Mouse (Mus musculus) limb, embryonic 10.5 days (tissue): Measurements from ENCODE around the gene Gm10053. TPM values are rescaled to one million over a fixed set of nuclear protein-coding genes. Genes with fewer than 3 reads are reported as not detected.

Source experiments
- DNase-seq: peaks from one replicate; pipeline ENCODE4 v3.0.0-alpha.2; 2017; ENCODE audit warnings: low spot score
- H3K27ac ChIP-seq: fragments of 300-500 bp; sonication (generic); 2 replicates; pipeline ENCODE4 v1.5.1; 2016; ENCODE audit warnings: mild to moderate bottlenecking
- H3K27me3 ChIP-seq: fragments of 300-500 bp; sonication (generic); 2 replicates; pipeline ENCODE4 v1.6.1; 2016; ENCODE audit warnings: low read depth, mild to moderate bottlenecking; ENCODE audit not compliant: poor library complexity, severe bottlenecking
- H3K36me3 ChIP-seq: fragments of 300-500 bp; sonication (generic); 2 replicates; pipeline ENCODE4 v1.6.1; 2016; ENCODE audit warnings: mild to moderate bottlenecking, moderate library complexity
- H3K4me1 ChIP-seq: fragments of 300-500 bp; sonication (generic); 2 replicates; pipeline ENCODE4 v1.6.1; 2016
- H3K4me3 ChIP-seq: fragments of 300-500 bp; sonication (generic); 2 replicates; pipeline ENCODE4 v1.5.1; 2016; ENCODE audit warnings: mild to moderate bottlenecking, moderate library complexity
- H3K9me3 ChIP-seq: fragments of 300-500 bp; sonication (generic); replicated peaks from 2 replicates; pipeline ENCODE4 v1.6.1; 2016; ENCODE audit warnings: mild to moderate bottlenecking
- whole genome bisulfite sequencing: fragments of 180-500 bp; shearing (Covaris S2); methylation state at CpG from one replicate; pipeline ENCODE4 v1.1.7; 2016; 5-methylcytosine and 5-hydroxymethylcytosine counted together
- polyA plus RNA-seq: library from polyadenylated mRNA; unstranded; fragments of >200 nt; fragmentation: Nextera tagmentation; extraction: Ambion mirVana; gene quantifications from 2 replicates; pipeline ENCODE4 v1.2.1, GENCODE M21; 2016

Gm10053 gene
- polyA plus RNA-seq, 1 experiment from 2014 or later, result 304 TPM

DNA sequence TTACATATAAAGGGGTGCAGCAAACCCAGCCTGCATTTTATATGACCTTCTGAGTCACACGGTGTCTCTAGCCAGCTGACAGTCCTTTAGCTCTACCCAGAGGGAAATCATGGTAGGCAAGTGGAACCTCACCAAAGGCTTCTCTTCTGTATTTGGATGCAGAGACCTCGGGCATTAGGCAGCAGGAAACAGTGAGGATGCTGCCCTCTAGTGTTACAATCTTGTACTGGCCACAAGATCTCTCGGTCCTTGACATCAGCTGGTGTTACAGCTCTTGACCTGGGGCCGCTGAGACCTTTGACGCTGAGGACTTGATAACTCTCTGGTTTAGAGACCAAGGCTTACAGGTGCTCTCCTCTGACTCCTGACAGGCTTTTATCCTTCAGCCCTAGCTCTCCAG is 10.0 kb downstream of the Gm10053 start:
- no peak overlapping the region for H3K4me3 ChIP-seq
- 16% methylated on average over 5 of the region's 5 CpGs for WGBS
- H3K27me3 ChIP-seq, result peaks cover 16% of the 10 kb centered on the region; the same call in 1 of the 2 replicates
- H3K4me1 ChIP-seq, result no peaks in the 10 kb centered on the region
- no peaks in the 10 kb centered on the region for H3K36me3 ChIP-seq
- H3K9me3 ChIP-seq, result no peaks in the 10 kb centered on the region
- no peak overlapping the region for H3K27ac ChIP-seq
- peak; percentile 62 for DNase-seq

DNA sequence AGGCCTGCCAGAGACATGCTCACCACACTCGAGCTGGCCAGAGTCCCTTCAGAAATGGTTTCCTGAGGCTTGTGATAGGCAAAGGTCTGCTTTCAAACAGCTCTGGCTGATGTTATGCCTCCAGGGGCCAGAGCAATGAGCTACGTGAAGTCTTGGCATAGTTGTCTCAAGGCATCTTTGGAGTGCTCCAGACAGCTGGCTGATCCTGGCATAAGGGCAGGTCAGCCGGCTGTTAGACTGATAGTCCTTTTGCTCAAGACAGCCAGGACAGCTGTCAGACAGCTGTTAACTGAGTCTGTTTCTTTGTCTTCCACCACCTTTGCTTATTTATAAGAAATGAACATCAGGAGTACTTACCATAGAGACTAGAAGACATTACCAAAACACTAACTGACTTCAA is 11.4 kb downstream of the Gm10053 start:
- DNase-seq, result no peak
- Histone ChIP-seq H3K27me3 (peaks cover 20% of the 10 kb centered on the region; the same call in 1 of the 2 replicates), H3K4me1 (no peaks in the 10 kb centered on the region), H3K27ac (no peak overlapping the region), H3K9me3 (no peaks in the 10 kb centered on the region), H3K4me3 (no peak overlapping the region), H3K36me3 (no peaks in the 10 kb centered on the region)
- 84% methylated on average over 3 of the region's 3 CpGs for WGBS

DNA sequence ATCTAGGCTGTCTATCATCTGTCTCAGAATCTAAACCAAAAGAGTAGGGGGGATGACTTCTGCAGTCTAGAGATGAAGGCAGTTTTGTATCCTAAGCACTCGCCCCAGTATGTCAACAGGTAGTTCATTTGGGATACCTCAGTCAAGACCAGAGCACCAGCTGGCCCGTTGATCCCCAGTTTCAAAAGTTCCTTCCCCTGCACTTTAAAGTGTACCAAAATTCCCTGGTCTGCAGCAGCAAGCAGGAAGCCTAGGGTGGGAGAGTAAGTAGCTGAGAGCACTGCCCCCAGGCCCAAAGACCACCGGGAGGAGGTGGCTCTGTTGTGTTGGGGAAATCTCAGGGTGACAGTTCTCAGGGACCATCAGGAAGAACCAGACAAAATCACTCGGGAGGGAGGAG is 21.1 kb downstream of the Gm10053 start:
- H3K4me3 ChIP-seq, result no peak overlapping the region
- no peak overlapping the region for H3K27ac ChIP-seq
- H3K36me3 ChIP-seq, result no peaks in the 10 kb centered on the region
- 13% methylated on average over 4 of the region's 4 CpGs for WGBS
- peaks cover 79% of the 10 kb centered on the region for H3K27me3 ChIP-seq
- no peaks in the 10 kb centered on the region for H3K9me3 ChIP-seq
- H3K4me1 ChIP-seq, result peaks cover 31% of the 10 kb centered on the region
- DNase-seq, result no peak

DNA sequence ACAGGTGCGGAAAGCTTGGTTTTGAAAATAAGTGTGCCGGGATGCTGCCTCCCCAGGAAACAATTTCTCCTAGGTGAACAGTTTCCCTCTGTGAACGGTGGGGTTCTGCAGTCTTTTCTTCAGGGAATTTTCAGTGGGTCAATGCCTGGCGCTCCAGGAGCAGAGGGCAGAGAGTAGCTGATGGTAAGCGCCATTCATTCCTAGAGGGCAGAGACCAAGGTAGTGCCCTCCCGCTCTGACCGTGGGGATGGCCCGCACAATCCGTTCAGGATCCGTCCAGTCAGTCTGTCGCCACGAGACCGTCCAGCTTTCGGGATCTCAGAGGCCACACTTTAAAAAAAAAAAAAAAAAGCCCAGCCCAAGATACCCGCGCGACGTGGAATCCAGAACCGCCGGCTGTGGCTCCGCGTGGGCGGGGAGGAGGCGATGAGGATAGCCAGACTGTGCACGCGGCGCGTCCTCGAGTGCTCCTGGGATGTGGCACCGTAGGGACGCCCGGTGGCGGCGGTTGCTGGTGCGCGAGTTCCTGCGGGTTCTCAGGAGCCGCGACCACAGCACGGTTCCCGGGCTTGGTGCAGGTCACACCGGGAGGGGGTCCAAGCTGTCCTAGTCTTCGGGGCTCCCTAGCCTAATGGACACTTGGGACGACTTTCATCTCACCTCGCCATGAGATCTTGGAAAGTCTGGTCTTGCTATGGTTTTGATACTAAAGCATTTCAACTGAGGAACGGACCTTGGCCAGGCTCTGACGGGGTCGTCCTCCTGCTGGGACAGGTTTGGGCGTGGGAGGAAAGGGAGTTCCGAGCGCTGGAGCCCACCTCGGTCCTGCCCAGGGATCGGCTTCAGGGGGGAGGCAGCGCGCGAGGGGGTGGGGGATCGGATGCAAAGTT is 21.8 kb downstream of the Gm10053 start:
- Histone ChIP-seq H3K27ac (no peak overlapping the region), H3K4me3 (peak overlapping the region; percentile 36), H3K27me3 (peaks cover 79% of the 10 kb centered on the region), H3K9me3 (no peaks in the 10 kb centered on the region), H3K36me3 (no peaks in the 10 kb centered on the region), H3K4me1 (peaks cover 31% of the 10 kb centered on the region)
- peak; percentile 40 for DNase-seq
- 2% methylated on average over 57 of the region's 57 CpGs for WGBS

DNA sequence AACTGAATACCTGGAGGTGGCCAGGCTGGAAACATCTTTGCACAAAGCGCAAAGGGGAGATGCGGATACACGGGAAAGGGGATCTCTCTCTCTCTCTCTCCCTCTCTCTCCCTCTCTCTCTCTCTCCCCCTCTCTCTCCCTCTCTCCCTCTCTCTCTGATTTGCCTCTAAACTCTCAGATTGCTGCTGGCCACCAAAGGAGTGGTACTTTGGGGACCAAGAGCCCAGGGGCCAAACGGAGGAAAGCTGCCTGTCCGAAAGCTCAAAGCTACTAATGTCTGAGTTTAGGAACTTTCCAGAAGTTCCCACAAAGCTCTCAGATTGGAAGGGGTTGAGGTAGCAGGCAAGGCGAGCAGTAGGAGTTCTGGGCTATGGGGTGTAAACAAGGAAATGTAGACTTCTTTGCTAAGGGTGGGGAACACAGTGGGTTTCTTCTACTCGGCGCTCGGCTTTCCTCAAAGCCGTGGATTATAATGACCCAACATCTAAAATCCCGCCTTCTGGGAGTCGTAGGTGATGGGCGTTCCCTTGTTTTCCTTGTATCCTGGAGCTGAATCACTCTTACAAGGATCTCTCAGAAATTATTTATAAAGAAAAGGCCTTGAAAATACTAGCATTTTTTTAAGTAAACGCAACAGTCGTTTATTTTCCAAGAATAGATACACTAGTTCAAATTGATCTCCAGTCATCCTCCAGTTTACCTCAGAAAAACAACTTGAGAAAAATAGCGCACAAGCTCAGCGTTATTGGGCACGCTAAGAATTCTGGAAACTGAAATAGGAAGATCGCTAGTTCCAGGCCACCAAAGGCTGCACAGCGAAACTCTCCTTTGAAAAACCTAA is 22.6 kb downstream of the Gm10053 start:
- 1% methylated on average over 20 of the region's 20 CpGs for WGBS

DNA sequence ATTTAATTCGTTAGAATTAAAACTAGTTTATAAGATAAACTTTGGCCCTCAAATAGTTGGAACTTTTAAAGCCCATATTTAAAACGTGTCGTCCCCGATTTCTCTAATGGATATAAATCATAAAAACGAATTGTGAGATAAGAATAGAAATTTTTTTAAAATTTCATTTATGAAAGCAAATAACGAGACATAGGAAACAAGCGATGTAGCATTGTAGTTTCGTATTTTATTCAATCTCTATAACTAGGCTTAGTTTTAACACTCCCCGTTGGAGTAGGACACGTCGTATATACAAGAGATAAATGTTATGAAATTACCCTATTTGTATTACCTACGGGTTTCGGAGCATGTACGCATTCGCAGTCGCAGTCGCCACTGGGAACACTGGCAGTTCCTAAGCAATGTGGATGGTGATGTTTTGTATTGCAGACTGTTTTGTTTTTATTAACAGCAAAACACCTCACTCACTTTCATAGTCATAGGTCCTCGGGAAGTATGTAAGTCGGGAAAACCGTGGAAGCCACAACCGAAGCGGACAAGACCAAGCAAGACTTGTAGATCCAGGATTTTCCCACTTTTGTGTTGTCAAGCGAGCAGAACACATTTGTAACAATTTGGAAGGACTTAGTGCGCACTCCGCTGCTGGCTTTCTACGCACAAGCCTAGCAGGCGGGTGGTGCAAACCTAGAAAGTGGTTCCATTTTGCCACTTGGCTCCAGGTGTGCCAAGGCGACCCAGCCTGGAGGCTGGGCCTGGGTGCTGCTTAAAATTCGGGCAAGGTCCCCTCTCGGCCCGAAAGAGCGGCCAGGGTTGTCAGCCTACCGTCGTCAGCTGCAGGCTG is 23.5 kb downstream of the Gm10053 start:
- Histone ChIP-seq H3K36me3 (no peaks in the 10 kb centered on the region), H3K27ac (no peak overlapping the region), H3K4me3 (peak overlapping the region; percentile 53), H3K4me1 (peaks cover 31% of the 10 kb centered on the region), H3K9me3 (no peaks in the 10 kb centered on the region), H3K27me3 (peaks cover 90% of the 10 kb centered on the region)
- WGBS, result 4% methylated on average over 34 of the region's 34 CpGs
- DNase-seq, result no peak

More for the DNA sequence above, 22.6 kb downstream of the Gm10053 start:
- peak overlapping the region; percentile 36 for H3K4me3 ChIP-seq
- no peaks in the 10 kb centered on the region for H3K36me3 ChIP-seq
- H3K9me3 ChIP-seq, result no peaks in the 10 kb centered on the region
- DNase-seq, result peak; percentile 59
- H3K4me1 ChIP-seq, result peaks cover 31% of the 10 kb centered on the region
- peaks cover 81% of the 10 kb centered on the region for H3K27me3 ChIP-seq
- no peak overlapping the region for H3K27ac ChIP-seq

DNA sequence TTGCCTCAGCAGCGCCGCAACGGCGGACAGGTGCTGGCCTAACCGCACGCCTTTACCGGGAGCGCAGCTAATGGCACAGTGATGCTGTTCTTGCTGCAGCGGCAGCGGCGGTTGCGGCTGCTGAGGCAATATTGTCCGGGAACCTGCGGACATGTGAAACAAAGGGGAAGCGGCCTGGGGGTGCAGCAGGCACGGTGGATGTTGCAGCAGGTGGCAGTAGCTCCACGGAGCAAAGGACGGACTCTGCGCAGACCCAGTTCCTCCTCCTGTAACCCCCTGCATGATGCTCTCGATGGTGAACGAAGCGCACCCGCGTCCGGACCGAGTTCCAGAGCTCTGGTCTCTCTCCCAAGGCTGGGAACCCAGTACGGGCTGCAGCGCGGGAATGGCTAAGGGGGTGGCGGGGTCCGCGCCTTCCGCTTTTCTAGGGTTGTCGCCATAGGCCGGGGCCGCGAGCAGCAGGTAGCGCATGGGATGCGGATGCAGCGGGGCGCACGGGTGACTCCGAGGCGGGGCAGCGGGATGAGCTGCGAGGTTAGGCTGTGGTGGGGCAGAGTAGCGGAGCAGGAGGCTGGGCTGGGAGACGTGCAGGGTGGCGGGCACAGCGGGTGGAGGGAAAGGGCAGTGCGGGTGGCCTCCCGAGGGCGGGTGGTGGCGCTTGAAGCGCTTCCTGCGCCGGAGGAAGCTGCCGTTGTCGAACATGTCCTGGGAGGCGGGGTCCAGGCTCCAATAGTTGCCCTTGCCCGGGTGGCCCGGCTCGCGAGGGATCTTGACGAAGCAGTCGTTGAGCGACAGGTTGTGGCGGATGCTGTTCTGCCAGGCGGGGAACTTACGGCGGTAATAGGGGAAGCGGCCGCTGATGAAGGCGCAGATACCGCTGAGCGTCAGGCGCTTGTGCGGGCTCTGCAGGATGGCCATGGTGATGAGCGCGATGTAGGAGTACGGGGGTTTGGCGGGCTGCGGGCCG is 24.4 kb downstream of the Gm10053 start:
- Histone ChIP-seq H3K4me3 (peak overlapping the region; percentile 53), H3K27me3 (peaks cover 98% of the 10 kb centered on the region), H3K9me3 (no peaks in the 10 kb centered on the region), H3K27ac (0 out of 2 replicates have a peak overlapping the region, but pooled peaks have one; percentile 30), H3K4me1 (peaks cover 31% of the 10 kb centered on the region), H3K36me3 (no peaks in the 10 kb centered on the region)
- peak; percentile 70 for DNase-seq
- under 1% methylated on average over 84 of the region's 84 CpGs for WGBS

DNA sequence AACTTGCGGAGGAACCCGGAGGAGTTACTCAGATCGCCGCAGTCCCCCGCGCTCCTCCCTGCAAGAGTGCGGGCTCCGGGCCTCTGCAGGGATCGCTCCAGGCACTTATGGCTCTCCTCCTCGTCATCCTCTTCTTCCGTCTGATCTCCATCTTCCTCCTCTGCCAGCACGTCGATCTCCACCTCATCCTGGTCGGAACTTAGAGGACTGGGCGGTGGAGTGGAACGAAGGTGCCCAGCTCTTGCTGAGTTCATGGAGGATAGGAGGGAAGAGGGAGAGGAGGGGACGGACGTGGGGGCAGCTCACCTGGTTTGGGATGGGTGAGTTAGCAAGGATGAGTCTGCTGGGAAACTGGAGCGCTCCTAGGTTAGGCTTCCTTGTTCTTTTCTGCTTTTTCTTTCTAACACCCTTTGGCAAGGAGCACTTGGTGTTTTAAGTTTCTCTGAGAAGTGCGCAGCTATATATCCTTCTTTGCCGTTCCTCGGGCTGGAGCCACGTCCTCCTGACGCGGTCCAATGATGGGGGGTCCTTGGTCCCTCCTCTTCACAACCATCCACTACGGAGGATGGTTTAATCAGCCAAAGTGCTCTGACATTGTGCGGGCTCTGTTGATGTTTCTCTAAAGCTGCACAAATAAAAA is 25.2 kb downstream of the Gm10053 start, which contains the start of gene Foxd4:
Foxd4 (minus strand) TSS at position 617 of the 640 bp plus-strand sequence.
- Histone ChIP-seq H3K27me3 (peaks cover 98% of the 10 kb centered on the region), H3K4me3 (peak within 1 kb of the TSS; percentile 53), H3K36me3 (no peaks in the 10 kb centered on the region), H3K27ac (0 out of 2 replicates have a peak within 1 kb of the TSS, but pooled peaks have one; percentile 30), H3K4me1 (peaks cover 31% of the 10 kb centered on the region), H3K9me3 (no peaks in the 10 kb centered on the region)
- DNase-seq, result no peak
- under 1% methylated on average over 27 of the region's 27 CpGs for WGBS

DNA sequence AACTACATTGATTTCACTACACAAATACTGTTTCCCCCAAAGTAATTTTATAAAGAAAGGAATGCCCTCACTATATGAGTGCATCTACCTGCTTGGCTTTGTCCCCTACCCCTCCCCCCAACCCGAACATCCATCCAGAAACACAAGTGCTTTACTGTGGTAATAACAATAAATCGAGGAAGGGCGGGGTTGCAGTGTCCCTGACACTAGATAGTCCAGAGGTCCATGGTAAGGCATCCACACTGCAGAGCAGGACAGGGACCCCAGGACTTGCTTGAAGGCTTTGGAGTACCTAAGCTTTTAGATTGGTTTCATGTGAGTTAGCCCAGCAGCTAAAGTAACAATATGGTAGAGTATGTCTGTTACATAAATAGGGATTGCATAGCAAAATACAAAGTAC is 26.2 kb downstream of the Gm10053 start:
- Histone ChIP-seq H3K4me3 (no peak overlapping the region), H3K27ac (no peak overlapping the region), H3K4me1 (peaks cover 31% of the 10 kb centered on the region), H3K27me3 (peaks cover 90% of the 10 kb centered on the region), H3K9me3 (no peaks in the 10 kb centered on the region), H3K36me3 (no peaks in the 10 kb centered on the region)
- DNase-seq, result no peak
- WGBS, result 5% methylated on average over 3 of the region's 3 CpGs

DNA sequence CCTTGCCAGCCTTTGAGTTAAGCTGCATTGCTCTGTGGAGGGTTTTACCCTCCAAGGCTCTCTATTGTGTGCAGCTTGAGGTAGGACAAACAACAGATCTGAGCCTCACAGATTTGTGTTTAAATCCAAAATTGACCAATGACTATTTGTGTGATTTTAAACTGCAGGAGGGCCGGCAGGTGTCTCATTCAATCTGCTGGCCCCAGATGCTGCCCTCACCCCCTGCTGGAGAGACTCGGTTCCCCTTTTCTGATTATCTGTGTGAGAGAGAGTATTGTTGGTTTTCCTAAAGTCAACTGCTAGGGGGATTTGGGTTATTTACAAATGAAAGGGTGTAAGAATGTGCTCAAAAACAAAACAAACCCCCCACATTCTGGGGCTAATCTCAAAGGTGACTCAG is 26.8 kb downstream of the Gm10053 start:
- 5% methylated on average over 2 of the region's 2 CpGs for WGBS
- Histone ChIP-seq H3K27me3 (peaks cover 84% of the 10 kb centered on the region), H3K36me3 (no peaks in the 10 kb centered on the region), H3K4me3 (no peak overlapping the region), H3K9me3 (no peaks in the 10 kb centered on the region), H3K27ac (no peak overlapping the region), H3K4me1 (peaks cover 27% of the 10 kb centered on the region)
- DNase-seq, result no peak

DNA sequence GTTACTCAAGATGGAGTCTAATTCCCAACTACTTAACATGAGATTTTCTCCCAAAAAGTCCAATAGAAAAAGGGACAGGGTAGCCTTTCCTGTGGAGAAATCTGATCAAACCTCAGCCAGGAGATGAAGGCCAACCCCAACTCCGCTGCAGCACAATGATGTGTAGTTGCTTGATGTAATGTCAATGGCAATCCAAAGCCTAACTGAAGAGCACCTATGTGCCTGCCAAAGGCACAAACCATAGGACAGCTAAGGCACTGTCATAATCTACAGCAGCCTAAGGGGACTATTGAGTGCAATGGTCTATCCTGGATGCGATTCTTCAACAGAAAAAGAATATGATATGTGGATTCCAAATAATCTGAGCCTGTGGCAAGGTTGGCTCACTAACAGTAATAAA is 27.3 kb downstream of the Gm10053 start:
- peaks cover 21% of the 10 kb centered on the region for H3K4me1 ChIP-seq
- no peak overlapping the region for H3K4me3 ChIP-seq
- DNase-seq, result no peak
- WGBS, result 53% methylated on average over 2 of the region's 2 CpGs
- no peak overlapping the region for H3K27ac ChIP-seq
- no peaks in the 10 kb centered on the region for H3K36me3 ChIP-seq
- peaks cover 78% of the 10 kb centered on the region for H3K27me3 ChIP-seq
- no peaks in the 10 kb centered on the region for H3K9me3 ChIP-seq
